Mouse (Mus musculus) C2C12 (cell line): ENCODE results near the gene Pold2. TPM values are rescaled to one million over a fixed set of nuclear protein-coding genes. Genes with fewer than 3 reads are reported as not detected.

Experiments
- H3K27me3 ChIP-seq: one replicate; pipeline ENCODE4 v1.6.1; 2011; ENCODE audit not compliant: control insufficient read depth, insufficient read depth, insufficient read length
- H3K36me3 ChIP-seq: one replicate; pipeline ENCODE4 v1.6.1; 2011; ENCODE audit not compliant: control insufficient read depth, insufficient read depth
- H3K4me3 ChIP-seq: one replicate; pipeline ENCODE4 v1.5.1; 2011; ENCODE audit warnings: mild to moderate bottlenecking, control low read depth; ENCODE audit not compliant: poor library complexity, insufficient read depth, severe bottlenecking
- H3K79me2 ChIP-seq: one replicate; pipeline ENCODE4 v1.6.1; 2011; ENCODE audit not compliant: control insufficient read depth, insufficient read depth
- H3K79me3 ChIP-seq: one replicate; pipeline ENCODE4 v1.6.1; 2011; ENCODE audit warnings: low read depth, control low read depth
- H3ac ChIP-seq: one replicate; pipeline ENCODE3; 2011; ENCODE audit warnings: low read depth; ENCODE audit not compliant: control insufficient read depth, insufficient read length
- CEBPB ChIP-seq: IDR thresholded peaks from one replicate; pipeline ENCODE4 v1.6.1; 2011; ENCODE audit warnings: low read depth, mild to moderate bottlenecking, control low read depth, moderate library complexity
- CTCF ChIP-seq: IDR thresholded peaks from one replicate; pipeline ENCODE4 v1.5.1; 2011; ENCODE audit not compliant: control insufficient read depth, insufficient read depth, insufficient read length
- FOSL1 ChIP-seq: IDR thresholded peaks from one replicate; pipeline ENCODE4 v1.8.0; 2011; ENCODE audit warnings: mild to moderate bottlenecking, low read length; ENCODE audit not compliant: poor library complexity, insufficient read depth, severe bottlenecking
- MAX ChIP-seq: IDR thresholded peaks from one replicate; pipeline ENCODE4 v1.6.1; 2011; ENCODE audit warnings: mild to moderate bottlenecking, control low read depth
- MYOD1 ChIP-seq: IDR thresholded peaks from one replicate; pipeline ENCODE4 v1.6.1; 2011; ENCODE audit warnings: low read depth; ENCODE audit not compliant: control insufficient read depth, insufficient read length
- MYOG ChIP-seq: IDR thresholded peaks from one replicate; pipeline ENCODE4 v1.6.1; 2011; ENCODE audit not compliant: control insufficient read depth, insufficient read length; ENCODE audit errors: extremely low read depth
- USF1 ChIP-seq: IDR thresholded peaks from one replicate; pipeline ENCODE4 v1.6.1; 2011; ENCODE audit warnings: low read depth, mild to moderate bottlenecking, control low read depth, moderate library complexity
- long read RNA-seq, 2 experiments: library from polyadenylated mRNA; unstranded; transcript quantifications; one replicate each; pipeline ENCODE4 v2.0.0; 2019 to 2020
- polyA plus RNA-seq: library from polyadenylated mRNA; unstranded; fragments of >200 nt; fragmentation: generic; extraction: Trizol; gene quantifications from one replicate; pipeline ENCODE4 v1.2.1, GENCODE M21; 2012; ENCODE audit warnings: missing spikeins

Pold2 gene
- 154 TPM for polyA plus RNA-seq
- long read RNA-seq, experiment 1, transcript Pold2-201 (11 exons, 1,646 nt), result major isoform, 82 of 125 reads
- long read RNA-seq, experiment 1, partial matches to known transcripts, result 37 of 125 reads
- long read RNA-seq, experiment 1, other reads (novel, unspliced or antisense), result 5 of 125 reads
- long read RNA-seq, experiment 2, transcript Pold2-201 (11 exons, 1,646 nt), result major isoform, 246 of 297 reads
- long read RNA-seq, experiment 2, partial matches to known transcripts, result 34 of 297 reads
- long read RNA-seq, experiment 2, other reads (novel, unspliced or antisense), result 17 of 297 reads

DNA sequence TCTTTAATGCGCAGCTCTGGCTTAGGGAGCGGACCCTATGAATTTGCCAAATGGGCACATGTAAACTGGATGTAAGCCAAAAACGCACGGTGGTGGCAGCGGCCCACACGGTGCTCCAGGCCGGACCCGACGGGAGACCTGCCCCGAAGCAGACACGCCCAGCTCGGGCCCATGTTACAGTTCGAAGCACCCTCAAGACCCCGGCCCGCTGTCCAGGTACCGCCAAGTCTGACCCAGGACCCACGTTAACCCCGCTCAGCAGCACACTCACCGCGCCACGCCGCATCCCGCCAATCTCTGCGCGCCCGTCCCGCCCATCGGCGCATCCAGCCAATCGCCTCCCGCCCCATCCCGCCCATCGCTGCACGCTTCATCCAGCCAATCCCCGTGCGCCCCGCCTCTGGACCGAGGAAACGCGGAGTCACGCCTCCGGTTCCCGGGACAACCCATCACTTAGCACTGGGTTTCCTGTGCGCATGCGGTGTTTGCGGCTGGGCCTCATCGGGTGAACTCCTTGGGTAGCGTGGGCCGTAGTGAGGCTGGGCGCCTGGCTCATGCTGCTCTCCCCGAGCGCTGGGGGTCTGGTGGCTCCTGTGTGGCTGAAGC is at the start of gene Pold2:
Gene Pold2 (minus strand): TSS at position 372 of the 606 bp plus-strand sequence.
- peaks cover 35% of the 10 kb centered on the region for H3K36me3 ChIP-seq
- H3K27me3 ChIP-seq, result no peaks in the 10 kb centered on the region
- TF ChIP-seq CEBPB (no peak), MAX (peak; percentile 84), MYOG (no peak), USF1 (no peak), FOSL1 (no peak)
- H3K79me3 ChIP-seq, result peaks cover 9% of the 10 kb centered on the region
- H3K79me2 ChIP-seq, result peaks cover 23% of the 10 kb centered on the region
- H3K4me3 ChIP-seq, result peak within 1 kb of the TSS; percentile 58
- H3ac ChIP-seq, result peak within 1 kb of the TSS; percentile 54

DNA sequence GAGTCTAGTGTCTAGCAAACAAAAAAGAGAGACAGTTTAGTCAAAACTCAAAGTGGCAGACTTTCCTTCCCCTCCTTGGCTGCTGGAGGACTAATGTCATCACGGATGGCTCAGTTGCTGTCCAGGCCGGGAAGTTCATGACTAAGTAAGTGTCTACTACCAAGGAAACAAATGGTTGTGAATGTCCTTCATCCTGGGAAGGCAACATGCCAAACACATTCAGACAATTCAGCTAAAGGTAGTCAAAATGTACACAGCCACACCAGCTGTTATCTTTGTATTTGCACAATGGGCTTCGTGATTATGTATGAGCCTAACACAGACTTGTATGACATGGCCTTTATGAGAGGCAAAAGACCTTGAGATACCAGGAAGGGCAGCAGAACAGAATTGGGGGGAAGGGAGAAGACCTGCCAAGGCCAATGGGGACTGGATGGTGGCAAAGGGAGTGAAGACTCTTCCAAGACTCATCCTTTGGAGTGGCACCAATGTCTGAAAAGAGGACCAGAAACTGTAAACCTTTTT is 48.7 kb upstream of the Pold2 start:
- no peaks in the 10 kb centered on the region for H3K79me2 ChIP-seq
- H3K36me3 ChIP-seq, result no peaks in the 10 kb centered on the region
- H3K4me3 ChIP-seq, result no peak overlapping the region
- TF ChIP-seq USF1 (no peak), CEBPB (no peak), MYOD1 (no peak), FOSL1 (no peak), CTCF (no peak), MYOG (no peak), MAX (no peak)
- no peak overlapping the region for H3ac ChIP-seq
- H3K27me3 ChIP-seq, result peaks cover 20% of the 10 kb centered on the region
- no peaks in the 10 kb centered on the region for H3K79me3 ChIP-seq

DNA sequence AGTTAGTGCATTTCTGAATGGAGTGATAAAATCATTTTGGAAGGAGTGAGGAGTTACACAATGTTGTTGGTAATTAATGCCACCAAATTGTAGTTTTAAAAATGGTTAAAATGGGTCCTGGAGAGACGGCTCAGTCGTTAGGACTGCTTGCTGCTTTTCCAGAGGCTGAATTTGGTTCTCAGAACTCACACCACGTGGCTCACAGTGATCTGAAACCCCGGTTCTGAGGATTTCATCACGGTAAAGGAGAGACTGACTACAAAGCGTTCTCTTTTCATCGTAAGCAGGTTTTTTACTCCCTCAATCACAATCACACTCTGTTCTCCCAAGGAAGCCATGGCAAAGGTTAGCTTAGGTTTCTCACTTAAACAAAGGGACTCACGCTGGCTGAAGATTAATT is 46.6 kb upstream of the Pold2 start:
- Histone ChIP-seq H3ac (no peak overlapping the region), H3K36me3 (no peaks in the 10 kb centered on the region), H3K27me3 (peaks cover 15% of the 10 kb centered on the region), H3K79me2 (no peaks in the 10 kb centered on the region), H3K4me3 (no peak overlapping the region), H3K79me3 (no peaks in the 10 kb centered on the region)
- TF ChIP-seq USF1, result no peak
- no peak for TF ChIP-seq CTCF
- no peak for TF ChIP-seq FOSL1
- TF ChIP-seq MAX, result no peak

DNA sequence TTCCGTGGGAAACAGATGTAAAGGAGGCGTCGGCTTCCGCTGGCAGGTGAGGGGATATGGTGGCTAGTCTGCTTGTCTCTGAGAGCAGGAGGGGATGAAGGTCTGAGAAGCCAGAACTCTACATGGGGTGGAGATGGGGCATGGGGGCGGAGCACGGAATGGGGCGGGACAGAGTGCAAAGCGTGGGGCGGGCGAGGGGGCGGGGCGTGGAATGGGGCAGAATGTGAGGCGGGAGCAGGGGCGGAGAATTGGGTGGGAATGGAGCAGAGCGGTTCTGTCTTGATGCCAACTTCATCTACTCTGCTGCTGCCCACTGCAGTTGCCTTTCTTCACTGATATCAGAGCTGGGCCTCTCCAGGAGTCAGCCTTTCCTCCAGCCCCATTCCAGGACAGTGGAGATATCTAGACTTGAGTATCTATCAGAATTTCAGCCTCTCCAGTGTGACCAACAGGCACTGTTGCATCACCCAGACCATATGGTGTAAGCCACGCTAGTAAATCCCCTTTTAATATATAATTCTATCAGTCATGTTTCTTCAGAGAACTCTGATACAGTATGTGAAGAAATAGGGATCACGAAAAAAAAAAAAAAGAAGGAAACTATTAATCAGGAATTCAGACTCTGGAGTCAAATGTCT is 42.4 kb upstream of the Pold2 start:
- no peak for TF ChIP-seq CEBPB
- TF ChIP-seq MYOD1, result no peak
- no peak for TF ChIP-seq MYOG
- no peak for TF ChIP-seq MAX
- TF ChIP-seq FOSL1, result no peak
- no peak overlapping the region for H3K4me3 ChIP-seq

DNA sequence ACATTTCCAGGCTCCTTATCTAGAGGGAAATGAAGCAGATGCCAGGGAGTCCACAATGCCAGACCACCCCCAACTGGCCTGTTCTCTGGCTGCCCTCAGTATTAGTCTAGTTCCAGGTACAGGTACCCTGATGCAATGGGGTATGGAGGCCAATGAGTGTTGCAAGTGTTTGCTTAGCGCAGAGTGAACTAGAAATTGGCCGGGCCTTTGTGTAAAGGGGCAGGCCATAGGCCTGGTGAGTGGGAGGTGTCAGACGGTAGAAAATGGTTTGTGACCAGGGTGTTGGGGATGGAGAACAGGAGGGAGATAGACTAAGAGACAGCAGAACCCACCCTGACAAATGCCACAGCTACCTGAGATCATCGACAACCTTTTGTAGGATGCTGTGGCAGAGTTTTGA is 41.5 kb upstream of the Pold2 start:
- peaks cover 20% of the 10 kb centered on the region for H3K27me3 ChIP-seq
- no peak overlapping the region for H3K4me3 ChIP-seq
- no peaks in the 10 kb centered on the region for H3K36me3 ChIP-seq
- no peak overlapping the region for H3ac ChIP-seq
- no peaks in the 10 kb centered on the region for H3K79me2 ChIP-seq
- TF ChIP-seq USF1, result no peak
- no peak for TF ChIP-seq FOSL1
- TF ChIP-seq CEBPB, result no peak
- TF ChIP-seq MYOG, result no peak
- no peak for TF ChIP-seq CTCF
- no peak for TF ChIP-seq MAX
- TF ChIP-seq MYOD1, result no peak
- H3K79me3 ChIP-seq, result no peaks in the 10 kb centered on the region

More for the DNA sequence above, 42.4 kb upstream of the Pold2 start:
- Histone ChIP-seq H3K27me3 (peaks cover 12% of the 10 kb centered on the region), H3K79me3 (no peaks in the 10 kb centered on the region), H3K36me3 (no peaks in the 10 kb centered on the region), H3ac (no peak overlapping the region), H3K79me2 (no peaks in the 10 kb centered on the region)

DNA sequence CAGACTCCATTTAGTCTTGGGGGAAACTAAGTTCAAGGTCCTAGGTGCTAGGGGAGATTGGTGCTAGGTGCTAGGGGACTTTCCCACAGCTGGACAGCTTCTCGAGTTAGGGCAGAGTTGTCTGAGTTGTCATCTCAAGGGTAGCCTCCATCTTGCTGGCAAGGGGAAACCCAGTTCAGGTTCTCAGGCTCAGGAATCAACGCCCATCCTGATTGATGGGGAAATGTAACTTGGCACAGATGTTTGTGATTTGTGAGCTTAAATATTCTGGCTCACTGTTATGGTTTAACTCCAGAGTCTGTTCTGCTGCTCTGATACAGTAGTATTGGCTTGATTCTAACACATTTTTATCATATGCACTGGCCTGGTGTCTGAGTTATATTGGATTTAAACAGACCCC is 40.0 kb upstream of the Pold2 start:
- H3K36me3 ChIP-seq, result no peaks in the 10 kb centered on the region
- no peak overlapping the region for H3ac ChIP-seq
- no peak for TF ChIP-seq USF1
- no peak for TF ChIP-seq FOSL1
- TF ChIP-seq CTCF, result no peak
- TF ChIP-seq MAX, result no peak
- no peak for TF ChIP-seq CEBPB
- no peak for TF ChIP-seq MYOG
- no peak for TF ChIP-seq MYOD1
- no peak overlapping the region for H3K4me3 ChIP-seq
- H3K79me3 ChIP-seq, result no peaks in the 10 kb centered on the region
- no peaks in the 10 kb centered on the region for H3K79me2 ChIP-seq
- peaks cover 20% of the 10 kb centered on the region for H3K27me3 ChIP-seq
